Mouse (Mus musculus): ENCODE measurements around the gene Il34. TPM values are rescaled to one million over a fixed set of nuclear protein-coding genes. Genes with fewer than 3 reads are reported as not detected.

The Il34 gene
- polyA plus RNA-seq, 1 experiment from 2014 or later, result 6.5 TPM

DNA sequence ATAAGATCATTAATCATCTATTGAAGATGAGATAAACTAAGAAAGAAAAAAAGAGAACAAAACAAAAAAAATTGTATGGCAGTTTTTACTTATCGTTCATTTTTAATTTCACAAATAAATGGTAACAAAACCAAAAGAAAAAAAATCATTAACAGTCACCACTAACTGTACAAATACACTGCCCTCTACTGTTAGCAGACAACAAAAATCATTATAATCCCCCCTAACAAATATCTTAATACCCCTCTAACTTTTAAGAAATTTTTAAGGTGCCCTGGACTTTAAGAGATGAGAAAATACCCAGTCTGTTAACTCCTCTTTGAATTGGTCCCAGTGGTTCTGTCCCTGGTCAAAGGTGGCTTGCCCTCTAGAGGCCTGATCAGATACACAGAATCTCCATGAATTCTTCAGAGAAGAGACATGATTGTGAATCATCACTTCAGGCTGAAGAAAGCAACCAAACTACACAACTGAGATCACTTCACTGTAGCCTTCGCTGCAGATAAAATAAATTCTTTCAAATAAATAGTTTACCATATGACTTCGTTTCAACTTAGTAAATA, 36.4 kb upstream of the Il34 start:
- Histone ChIP-seq H3K9ac (ENCODE audit: low read length) (no peak overlapping the region), H3K4me2 (ENCODE audit: low read depth, low read length) (no peak overlapping the region), H3K4me1 (replicated peaks; ENCODE audit: control insufficient read depth, insufficient read depth, low read length) (peaks cover 13% of the 10 kb centered on the region), H3K4me3 (ENCODE audit: low read length) (no peak overlapping the region), H3K9me3 (ENCODE audit: control insufficient read depth, low read length) (no peaks in the 10 kb centered on the region), H3K27ac (ENCODE audit: low read length) (no peak overlapping the region), H3K27me3 (ENCODE audit: control insufficient read depth, insufficient read depth, low read depth, low read length) (no peaks in the 10 kb centered on the region), H3K36me3 (ENCODE audit: control insufficient read depth, insufficient read depth, low read length) (peaks cover 53% of the 10 kb centered on the region)
- WGBS, result 77% methylated on average over 3 of the region's 3 CpGs
- no peak for ATAC-seq (ENCODE audit: low read depth)

DNA sequence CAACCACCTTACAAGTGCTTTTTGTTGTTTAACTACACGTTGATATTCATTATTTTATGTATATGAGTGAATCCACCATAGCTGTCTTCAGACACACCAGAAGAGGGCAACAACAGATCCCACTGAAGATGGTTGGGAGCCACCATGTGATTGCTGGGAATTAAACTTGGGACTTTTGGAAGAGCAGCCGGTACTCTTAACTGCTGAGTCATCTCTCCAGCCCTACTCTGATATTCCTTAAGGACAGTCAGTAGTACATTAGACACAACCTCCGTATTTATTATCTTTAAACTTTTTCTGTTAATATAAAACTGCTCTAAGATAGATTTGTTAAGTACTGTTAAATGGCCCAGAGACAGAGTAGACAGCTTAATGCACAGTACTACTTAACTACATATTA, 26.2 kb upstream of the Il34 start:
- Histone ChIP-seq H3K9ac (ENCODE audit: low read length) (no peak overlapping the region), H3K27ac (ENCODE audit: low read length) (no peak overlapping the region), H3K4me3 (ENCODE audit: low read length) (no peak overlapping the region), H3K36me3 (ENCODE audit: control insufficient read depth, insufficient read depth, low read length) (peaks cover 77% of the 10 kb centered on the region), H3K9me3 (ENCODE audit: control insufficient read depth, low read length) (no peaks in the 10 kb centered on the region), H3K4me1 (replicated peaks; ENCODE audit: control insufficient read depth, insufficient read depth, low read length) (no peaks in the 10 kb centered on the region), H3K27me3 (ENCODE audit: control insufficient read depth, insufficient read depth, low read depth, low read length) (no peaks in the 10 kb centered on the region), H3K4me2 (ENCODE audit: low read depth, low read length) (no peak overlapping the region)
- WGBS, result 80% methylated on average over 3 of the region's 3 CpGs
- no peak for ATAC-seq (ENCODE audit: low read depth)

DNA sequence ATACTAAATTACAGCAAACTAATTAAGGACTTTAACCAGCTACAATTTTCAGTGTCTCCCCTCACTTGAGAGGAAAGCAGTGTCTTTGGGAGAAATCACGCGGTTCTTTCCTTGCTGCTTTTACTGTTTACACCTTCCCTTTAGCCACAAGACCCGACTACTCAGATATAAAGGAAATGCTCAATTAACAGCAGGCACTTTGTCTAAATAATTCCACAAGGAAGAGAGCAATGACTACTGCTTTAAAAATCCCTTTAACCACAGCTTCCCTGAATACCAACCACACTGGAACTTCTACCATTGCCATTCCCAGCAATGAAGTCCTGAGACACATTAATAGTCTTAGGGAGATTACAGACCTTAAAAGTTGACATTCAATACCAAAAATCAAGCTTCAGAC, 22.8 kb upstream of the Il34 start:
- Histone ChIP-seq H3K36me3 (ENCODE audit: control insufficient read depth, insufficient read depth, low read length) (peaks cover 71% of the 10 kb centered on the region), H3K27ac (ENCODE audit: low read length) (no peak overlapping the region), H3K9me3 (ENCODE audit: control insufficient read depth, low read length) (no peaks in the 10 kb centered on the region), H3K9ac (ENCODE audit: low read length) (no peak overlapping the region), H3K4me2 (ENCODE audit: low read depth, low read length) (no peak overlapping the region), H3K27me3 (ENCODE audit: control insufficient read depth, insufficient read depth, low read depth, low read length) (no peaks in the 10 kb centered on the region), H3K4me1 (replicated peaks; ENCODE audit: control insufficient read depth, insufficient read depth, low read length) (no peaks in the 10 kb centered on the region), H3K4me3 (ENCODE audit: low read length) (no peak overlapping the region)
- WGBS, result 77% methylated on average over 3 of the region's 3 CpGs
- ATAC-seq (ENCODE audit: low read depth), result no peak

DNA sequence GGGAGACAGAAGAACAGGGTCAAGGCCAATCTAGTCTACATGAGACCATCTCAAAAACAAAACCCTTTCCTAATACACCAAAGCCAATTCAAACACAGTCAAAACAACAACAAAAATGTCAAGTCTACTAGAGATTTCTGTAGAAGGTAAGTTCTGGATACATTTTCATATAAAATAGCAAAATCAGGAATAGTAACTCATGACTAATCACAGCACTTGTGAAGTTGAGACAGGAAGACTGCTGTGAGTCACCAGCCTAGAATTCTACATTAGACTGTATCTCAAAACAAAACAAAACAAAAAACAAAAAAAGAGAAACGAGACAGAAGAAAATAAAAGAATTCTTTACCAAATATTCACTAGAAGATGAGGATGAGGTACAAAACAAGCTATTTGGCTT, 19.1 kb upstream of the Il34 start:
- Histone ChIP-seq H3K27ac (ENCODE audit: low read length) (no peak overlapping the region), H3K36me3 (ENCODE audit: control insufficient read depth, insufficient read depth, low read length) (peaks cover 70% of the 10 kb centered on the region), H3K27me3 (ENCODE audit: control insufficient read depth, insufficient read depth, low read depth, low read length) (no peaks in the 10 kb centered on the region), H3K9ac (ENCODE audit: low read length) (no peak overlapping the region), H3K4me3 (ENCODE audit: low read length) (no peak overlapping the region), H3K4me2 (ENCODE audit: low read depth, low read length) (no peak overlapping the region), H3K4me1 (replicated peaks; ENCODE audit: control insufficient read depth, insufficient read depth, low read length) (no peaks in the 10 kb centered on the region), H3K9me3 (ENCODE audit: control insufficient read depth, low read length) (no peaks in the 10 kb centered on the region)
- no peak for ATAC-seq (ENCODE audit: low read depth)
- WGBS, result 80% methylated on average over 1 of the region's 1 CpGs

DNA sequence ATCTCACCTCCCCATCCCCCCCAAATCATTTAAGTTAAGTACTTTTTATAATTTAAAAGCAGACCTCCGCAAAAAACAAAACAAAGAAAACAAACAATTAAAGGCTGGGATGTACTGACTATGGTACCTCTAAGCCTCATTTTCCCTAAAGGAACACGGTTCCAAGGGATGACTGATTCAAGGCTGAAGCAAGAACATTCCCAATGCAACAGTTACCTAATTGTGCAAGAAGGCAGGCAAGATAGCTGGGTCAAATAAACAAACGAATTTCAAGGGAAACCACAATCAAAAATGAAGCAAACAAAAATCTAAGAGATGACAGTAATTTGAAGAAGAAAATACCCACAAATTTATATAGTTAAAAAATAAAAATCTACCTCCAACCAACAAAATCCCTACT, 16.2 kb upstream of the Il34 start:
- peaks cover 74% of the 10 kb centered on the region for H3K36me3 ChIP-seq (ENCODE audit: control insufficient read depth, insufficient read depth, low read length)
- WGBS, result 76% methylated on average over 3 of the region's 3 CpGs
- H3K4me2 ChIP-seq (ENCODE audit: low read depth, low read length), result no peak overlapping the region
- H3K4me1 ChIP-seq (replicated peaks; ENCODE audit: control insufficient read depth, insufficient read depth, low read length), result no peaks in the 10 kb centered on the region
- no peak overlapping the region for H3K9ac ChIP-seq (ENCODE audit: low read length)
- no peak overlapping the region for H3K27ac ChIP-seq (ENCODE audit: low read length)
- H3K9me3 ChIP-seq (ENCODE audit: control insufficient read depth, low read length), result no peaks in the 10 kb centered on the region
- no peak for ATAC-seq (ENCODE audit: low read depth)
- H3K4me3 ChIP-seq (ENCODE audit: low read length), result no peak overlapping the region
- no peaks in the 10 kb centered on the region for H3K27me3 ChIP-seq (ENCODE audit: control insufficient read depth, insufficient read depth, low read depth, low read length)

DNA sequence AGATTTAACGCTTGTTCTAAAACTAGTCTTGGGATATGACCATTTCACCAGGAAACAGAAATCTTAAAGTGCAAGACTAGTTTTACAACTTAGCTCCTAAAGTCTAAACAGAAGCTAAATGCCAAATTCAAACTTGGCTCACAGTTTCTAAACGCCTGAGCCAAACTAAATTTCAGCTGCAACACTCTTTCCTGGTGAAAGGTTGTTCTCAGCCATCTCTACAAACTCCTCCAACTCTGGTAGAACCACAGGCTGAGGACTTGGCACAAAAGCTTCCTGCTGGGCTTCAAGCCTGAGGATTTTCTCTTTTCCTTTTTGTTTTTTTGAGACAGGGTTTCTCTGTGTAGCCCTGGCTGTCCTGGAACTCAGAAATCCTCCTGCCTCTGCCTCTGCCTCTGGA, 14.5 kb upstream of the Il34 start:
- H3K9me3 ChIP-seq (ENCODE audit: control insufficient read depth, low read length), result no peaks in the 10 kb centered on the region
- H3K4me3 ChIP-seq (ENCODE audit: low read length), result no peak overlapping the region
- peaks cover 77% of the 10 kb centered on the region for H3K36me3 ChIP-seq (ENCODE audit: control insufficient read depth, insufficient read depth, low read length)
- no peak for ATAC-seq (ENCODE audit: low read depth)
- H3K4me1 ChIP-seq (replicated peaks; ENCODE audit: control insufficient read depth, insufficient read depth, low read length), result no peaks in the 10 kb centered on the region
- no peak overlapping the region for H3K4me2 ChIP-seq (ENCODE audit: low read depth, low read length)
- no peak overlapping the region for H3K27ac ChIP-seq (ENCODE audit: low read length)
- H3K9ac ChIP-seq (ENCODE audit: low read length), result no peak overlapping the region
- H3K27me3 ChIP-seq (ENCODE audit: control insufficient read depth, insufficient read depth, low read depth, low read length), result no peaks in the 10 kb centered on the region
- WGBS, result 87% methylated on average over 2 of the region's 2 CpGs

DNA sequence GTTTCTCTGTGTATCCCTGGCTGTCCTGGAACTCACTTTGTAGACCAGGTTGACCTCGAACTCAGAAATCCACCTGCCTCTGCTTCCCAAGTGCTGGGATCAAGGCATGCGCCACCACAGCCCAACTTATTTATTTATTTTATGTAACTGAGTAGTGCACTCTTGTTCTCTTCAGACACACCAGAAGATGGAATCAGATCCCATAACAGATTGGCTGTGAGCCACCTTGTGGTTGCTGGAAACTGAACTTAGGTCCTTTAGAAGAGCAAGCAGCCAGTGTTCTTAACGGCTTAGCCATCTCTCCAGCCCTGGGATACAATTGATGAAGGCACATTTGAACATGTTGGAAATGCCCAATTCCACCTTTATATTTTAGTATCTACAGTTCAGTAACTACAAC, 12.9 kb upstream of the Il34 start:
- no peak overlapping the region for H3K4me3 ChIP-seq (ENCODE audit: low read length)
- H3K4me2 ChIP-seq (ENCODE audit: low read depth, low read length), result no peak overlapping the region
- H3K9me3 ChIP-seq (ENCODE audit: control insufficient read depth, low read length), result no peaks in the 10 kb centered on the region
- H3K27me3 ChIP-seq (ENCODE audit: control insufficient read depth, insufficient read depth, low read depth, low read length), result no peaks in the 10 kb centered on the region
- WGBS, result 74% methylated on average over 3 of the region's 3 CpGs
- no peak overlapping the region for H3K27ac ChIP-seq (ENCODE audit: low read length)
- no peaks in the 10 kb centered on the region for H3K4me1 ChIP-seq (replicated peaks; ENCODE audit: control insufficient read depth, insufficient read depth, low read length)
- H3K36me3 ChIP-seq (ENCODE audit: control insufficient read depth, insufficient read depth, low read length), result peaks cover 83% of the 10 kb centered on the region
- no peak overlapping the region for H3K9ac ChIP-seq (ENCODE audit: low read length)
- no peak for ATAC-seq (ENCODE audit: low read depth)

DNA sequence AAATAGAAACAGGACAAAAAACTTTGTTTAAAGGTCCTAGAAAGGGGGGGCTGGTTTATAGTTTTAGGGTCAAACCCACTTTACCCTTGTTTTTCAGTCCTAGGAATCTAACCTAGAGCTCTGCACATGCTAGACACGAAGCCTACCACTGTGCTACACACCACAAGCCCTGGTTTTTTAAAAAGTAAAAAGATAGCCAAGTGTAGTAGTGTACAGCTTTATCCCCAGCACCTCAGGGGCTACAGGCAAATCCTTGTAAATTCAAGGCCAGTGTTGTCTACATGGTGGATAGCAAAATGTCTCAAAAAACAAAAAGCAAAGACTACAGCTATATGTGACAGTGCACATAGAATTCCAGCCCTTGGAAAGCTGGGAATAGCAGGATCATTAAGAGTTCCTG, 11.3 kb upstream of the Il34 start:
- Histone ChIP-seq H3K4me1 (replicated peaks; ENCODE audit: control insufficient read depth, insufficient read depth, low read length) (no peaks in the 10 kb centered on the region), H3K36me3 (ENCODE audit: control insufficient read depth, insufficient read depth, low read length) (peaks cover 90% of the 10 kb centered on the region), H3K27ac (ENCODE audit: low read length) (no peak overlapping the region), H3K4me3 (ENCODE audit: low read length) (no peak overlapping the region), H3K27me3 (ENCODE audit: control insufficient read depth, insufficient read depth, low read depth, low read length) (no peaks in the 10 kb centered on the region), H3K9me3 (ENCODE audit: control insufficient read depth, low read length) (no peaks in the 10 kb centered on the region), H3K9ac (ENCODE audit: low read length) (no peak overlapping the region), H3K4me2 (ENCODE audit: low read depth, low read length) (no peak overlapping the region)
- no peak for ATAC-seq (ENCODE audit: low read depth)
- WGBS, result 94% methylated on average over 1 of the region's 1 CpGs

DNA sequence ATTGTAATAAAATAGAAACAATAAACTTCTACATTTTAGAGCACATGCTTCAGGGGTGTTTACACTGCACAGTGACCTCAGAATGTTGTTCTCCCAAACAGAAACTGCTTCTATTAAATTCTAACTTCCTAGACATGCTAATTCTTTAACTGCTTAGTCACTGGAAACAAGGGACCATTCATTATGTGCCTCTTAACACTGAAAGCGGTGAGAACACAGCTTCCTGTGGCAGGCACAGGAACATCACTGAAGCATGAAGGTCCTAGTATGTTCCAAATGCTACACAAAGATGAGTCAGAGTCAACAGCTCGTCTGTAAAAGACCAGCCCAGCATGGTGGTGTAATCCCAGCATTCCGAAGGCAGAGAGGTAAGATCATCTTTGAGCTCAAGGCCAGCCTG, 9.6 kb upstream of the Il34 start:
- Histone ChIP-seq H3K4me2 (ENCODE audit: low read depth, low read length) (no peak overlapping the region), H3K27ac (ENCODE audit: low read length) (no peak overlapping the region), H3K9ac (ENCODE audit: low read length) (no peak overlapping the region), H3K36me3 (ENCODE audit: control insufficient read depth, insufficient read depth, low read length) (peaks cover 90% of the 10 kb centered on the region), H3K4me3 (ENCODE audit: low read length) (no peak overlapping the region), H3K9me3 (ENCODE audit: control insufficient read depth, low read length) (no peaks in the 10 kb centered on the region), H3K27me3 (ENCODE audit: control insufficient read depth, insufficient read depth, low read depth, low read length) (no peaks in the 10 kb centered on the region), H3K4me1 (replicated peaks; ENCODE audit: control insufficient read depth, insufficient read depth, low read length) (no peaks in the 10 kb centered on the region)
- 70% methylated on average over 3 of the region's 3 CpGs for WGBS
- ATAC-seq (ENCODE audit: low read depth), result no peak
